Mouse (Mus musculus): Measurements from ENCODE around the gene Gm28490. TPM values are rescaled to one million over a fixed set of nuclear protein-coding genes. Genes with fewer than 3 reads are reported as not detected.
"Not testable (repeated sequence)": the region's sequence is repeated elsewhere in the genome, so short reads cannot be mapped to it uniquely, and the experiment has no call there.

Gm28490 gene
- total RNA-seq (2021): not detected

DNA sequence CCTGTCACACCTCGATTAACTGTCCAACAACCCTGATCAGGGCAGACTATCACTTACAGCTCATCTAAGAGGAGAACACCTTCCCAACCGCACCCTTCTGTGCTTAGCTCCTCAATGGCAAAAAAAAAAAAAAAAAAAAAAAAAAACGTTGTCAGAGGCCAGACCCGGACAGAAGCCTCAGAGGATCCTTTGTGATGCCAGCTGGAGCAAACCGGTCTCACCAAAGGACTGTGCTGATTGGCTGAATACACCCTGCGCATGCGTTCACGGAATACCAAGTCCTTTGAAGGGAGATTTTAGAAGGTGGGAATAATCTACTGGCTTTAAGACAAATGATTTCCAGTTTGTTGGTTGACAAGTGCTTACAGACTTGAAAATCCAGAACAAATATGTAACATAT lies at the start of gene Gm28490:
TSS of gene Gm28490 (minus strand) at position 101 of the 400 bp plus-strand sequence.
- intact Hi-C loops (cut with DNase I); DNase-seq (ENCODE audit: low spot score in 2 of 2): not testable (repeated sequence)
